ENCODE assay signal across 17 mouse cellular contexts in the genomic region with DNA sequence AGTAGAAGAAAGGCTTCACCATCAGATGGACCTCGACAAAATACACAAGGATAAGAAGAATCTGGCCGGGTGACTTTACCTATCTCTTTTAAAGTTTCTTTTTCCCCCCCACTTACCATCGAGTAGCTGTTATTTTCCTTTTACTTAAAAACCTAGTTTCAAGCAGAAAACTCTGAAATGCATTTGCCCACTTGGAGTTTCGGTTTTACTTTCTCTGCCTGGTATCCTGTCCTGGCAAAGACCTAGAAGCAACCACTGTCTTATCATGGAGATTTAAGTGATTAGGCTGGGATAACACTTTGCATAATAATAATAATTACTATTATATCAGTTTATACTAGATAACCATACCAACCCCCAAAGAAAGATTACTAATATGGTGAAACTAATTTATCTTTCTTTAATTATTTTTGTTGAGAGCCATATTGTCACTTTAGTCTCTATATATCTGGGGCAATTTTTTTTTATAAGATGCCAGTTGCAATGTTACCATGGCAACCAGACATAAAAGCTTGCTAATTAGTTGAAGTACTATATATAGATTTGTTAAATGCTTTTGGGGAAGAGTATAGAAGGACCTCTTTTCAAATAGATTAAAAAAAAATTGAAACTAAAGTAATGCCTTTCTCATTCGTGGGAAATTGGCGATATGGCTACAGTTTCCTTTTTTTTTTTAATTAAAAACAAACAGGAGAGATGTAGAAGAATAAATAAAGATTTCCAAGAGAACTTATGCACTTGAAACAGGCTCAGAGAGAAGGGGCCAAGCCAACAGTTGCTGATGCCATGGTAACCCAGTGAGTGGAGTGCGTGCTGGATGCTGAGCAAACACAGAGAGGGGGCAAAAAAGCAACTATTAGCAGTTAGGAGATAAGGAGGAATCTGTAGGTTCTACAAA.
DNase-seq lines count a peak whose midpoint lies in the region; ATAC-seq lines count a peak whose summit lies in the region.
"Had no signal": no experiment of that assay in that cellular context is flagged by ENCODE, and none has a peak within 500 bp of the region (broad histone marks: within the 10 kb centered on the region; RNA-seq: fewer than 3 reads in every experiment).

No protein-coding gene starts in this region.

- no peak overlapping the region; the same call in 1 of the 2 replicates for H3K4me2 ChIP-seq in forebrain, embryonic 13.5 days
- H3K4me2 ChIP-seq in forebrain, embryonic 11.5 days (ENCODE audit: low read depth, low read length, severe bottlenecking) = no peak overlapping the region
- H3K4me2 ChIP-seq in midbrain, embryonic 11.5 days = no peak overlapping the region
- no peak overlapping the region for H3K4me2 ChIP-seq in midbrain, embryonic 15.5 days
- H3K4me2 ChIP-seq: hindbrain, embryonic 13.5 days; liver, embryonic 11.5 days had no signal

- peaks cover 36% of the 10 kb centered on the region for H3K4me1 ChIP-seq in forebrain, embryonic 13.5 days
- H3K4me1 ChIP-seq in forebrain, embryonic 11.5 days (replicated peaks; ENCODE audit: control insufficient read depth, insufficient read depth, low read length) = no peaks in the 10 kb centered on the region
- H3K4me1 ChIP-seq in midbrain, embryonic 11.5 days (ENCODE audit: control insufficient read depth, insufficient read depth, low read length) = peaks cover 17% of the 10 kb centered on the region
- H3K4me1 ChIP-seq in midbrain, embryonic 15.5 days = peaks cover 41% of the 10 kb centered on the region

- no peaks in the 10 kb centered on the region for H3K27me3 ChIP-seq in forebrain, embryonic 13.5 days
- H3K27me3 ChIP-seq in forebrain, embryonic 11.5 days (ENCODE audit: control insufficient read depth, insufficient read depth, low read length) = no peaks in the 10 kb centered on the region
- H3K27me3 ChIP-seq in midbrain, embryonic 11.5 days (ENCODE audit: control insufficient read depth, insufficient read depth, low read length) = no peaks in the 10 kb centered on the region
- no peaks in the 10 kb centered on the region for H3K27me3 ChIP-seq in midbrain, embryonic 15.5 days (replicated peaks)
- H3K27me3 ChIP-seq: hindbrain, embryonic 13.5 days had no signal

- H3K36me3 ChIP-seq in forebrain, embryonic 13.5 days (ENCODE audit: poor library complexity, severe bottlenecking) = no peaks in the 10 kb centered on the region
- no peaks in the 10 kb centered on the region for H3K36me3 ChIP-seq in forebrain, embryonic 11.5 days (ENCODE audit: control insufficient read depth, insufficient read depth, low read length)
- no peaks in the 10 kb centered on the region for H3K36me3 ChIP-seq in midbrain, embryonic 11.5 days (ENCODE audit: control insufficient read depth, insufficient read depth, low read length)
- H3K36me3 ChIP-seq in midbrain, embryonic 15.5 days (replicated peaks) = no peaks in the 10 kb centered on the region
- H3K36me3 ChIP-seq: hindbrain, embryonic 13.5 days had no signal

- H3K4me3 ChIP-seq in forebrain, embryonic 13.5 days = no peak overlapping the region
- H3K4me3 ChIP-seq in forebrain, embryonic 11.5 days (ENCODE audit: low read depth, low read length) = no peak overlapping the region
- H3K4me3 ChIP-seq in midbrain, embryonic 11.5 days (ENCODE audit: low read depth, low read length) = no peak overlapping the region
- no peak overlapping the region for H3K4me3 ChIP-seq in midbrain, embryonic 15.5 days
- H3K4me3 ChIP-seq: hindbrain, embryonic 13.5 days had no signal

- H3K27ac ChIP-seq in forebrain, embryonic 13.5 days = no peak overlapping the region
- H3K27ac ChIP-seq in forebrain, embryonic 11.5 days (ENCODE audit: low read depth, low read length) = no peak overlapping the region
- H3K27ac ChIP-seq in midbrain, embryonic 11.5 days (ENCODE audit: low read depth, low read length) = no peak overlapping the region
- no peak overlapping the region for H3K27ac ChIP-seq in midbrain, embryonic 15.5 days
- H3K27ac ChIP-seq: hindbrain, embryonic 13.5 days; kidney, postnatal 0 days had no signal

- DNase-seq in forebrain, embryonic 11.5 days (ENCODE audit: low spot score) = no peak
- DNase-seq in midbrain, embryonic 11.5 days (ENCODE audit: low spot score, missing footprints) = no peak
- DNase-seq in induced T-regulatory cell, adult 2 months (ENCODE audit: low read depth) = peak; percentile 76
- peak; percentile 28 for DNase-seq in retina, postnatal 1 day
- no peak for DNase-seq in gastrocnemius, postnatal 36 days
- no peak for DNase-seq in frontal cortex, postnatal 36 days (ENCODE audit: low spot score in 2 of 2)
- DNase-seq: adrenal gland, postnatal 36 days; cerebellum, adult 11 months; gastrocnemius, postnatal 14 days; lung, postnatal 10 days; right cerebral cortex, adult 18-20 months had no signal

- no peaks in the 10 kb centered on the region for H3K9me3 ChIP-seq in forebrain, embryonic 13.5 days (replicated peaks)
- no peaks in the 10 kb centered on the region for H3K9me3 ChIP-seq in forebrain, embryonic 11.5 days (ENCODE audit: control insufficient read depth, low read length)
- no peaks in the 10 kb centered on the region for H3K9me3 ChIP-seq in midbrain, embryonic 11.5 days (ENCODE audit: control insufficient read depth, low read length)
- no peaks in the 10 kb centered on the region for H3K9me3 ChIP-seq in midbrain, embryonic 15.5 days
- H3K9me3 ChIP-seq: G1E; hindbrain, embryonic 13.5 days had no signal

- WGBS in forebrain, embryonic 13.5 days = 58% methylated on average over 7 of the region's 7 CpGs
- 71% methylated on average over 7 of the region's 7 CpGs for WGBS in forebrain, embryonic 11.5 days
- 66% methylated on average over 7 of the region's 7 CpGs for WGBS in midbrain, embryonic 11.5 days
- 55% methylated on average over 7 of the region's 7 CpGs for WGBS in midbrain, embryonic 15.5 days

- H3K9ac ChIP-seq in forebrain, embryonic 13.5 days = 0 out of 2 replicates have a peak overlapping the region, but pooled peaks have one; percentile 2
- no peak overlapping the region for H3K9ac ChIP-seq in forebrain, embryonic 11.5 days (ENCODE audit: low read length)
- no peak overlapping the region for H3K9ac ChIP-seq in midbrain, embryonic 11.5 days (ENCODE audit: low read length)
- no peak overlapping the region for H3K9ac ChIP-seq in midbrain, embryonic 15.5 days
- H3K9ac ChIP-seq: hindbrain, embryonic 13.5 days had no signal

- peak; percentile 73 for ATAC-seq in forebrain, embryonic 13.5 days
- no peak for ATAC-seq in forebrain, embryonic 11.5 days (replicated peaks; ENCODE audit: low FRiP score)
- ATAC-seq in midbrain, embryonic 11.5 days (ENCODE audit: low FRiP score) = 0 out of 2 replicates have a peak, but pooled peaks have one; percentile 49
- ATAC-seq in midbrain, embryonic 15.5 days (replicated peaks) = no peak

- intact Hi-C loops in gastrocnemius, postnatal 36 days (cut with DNase I) = no loop called here

Comparison
In these comparisons a context has a peak if more than half of its experiments do, and no peak if none do; other contexts are left out.
1. ATAC-seq: peak in forebrain, embryonic 13.5 days (single experiment) and midbrain, embryonic 11.5 days (single experiment); none in forebrain, embryonic 11.5 days (single experiment) and midbrain, embryonic 15.5 days (single experiment).
2. DNase-seq: peak in induced T-regulatory cell, adult 2 months (single experiment) and retina, postnatal 1 day (single experiment); none in forebrain, embryonic 11.5 days (single experiment), midbrain, embryonic 11.5 days (single experiment), gastrocnemius, postnatal 36 days (0 of 2) and frontal cortex, postnatal 36 days (0 of 2).